Mouse (Mus musculus) bone marrow, adult 2 months (tissue): ENCODE data around the gene Gm10135.

Source experiments
- CTCF ChIP-seq: fragments of 200-500 bp; IDR thresholded peaks from 2 replicates; pipeline ENCODE4 v1.5.1; 2011; ENCODE audit warnings: low read length, control low read depth; ENCODE audit not compliant: control insufficient read depth, insufficient read depth
- POLR2A ChIP-seq: fragments of 200-500 bp; IDR thresholded peaks from 2 replicates; pipeline ENCODE4 v1.6.1; 2011; ENCODE audit warnings: low read depth, mild to moderate bottlenecking, control low read depth, low read length, borderline replicate concordance; ENCODE audit not compliant: control insufficient read depth

DNA sequence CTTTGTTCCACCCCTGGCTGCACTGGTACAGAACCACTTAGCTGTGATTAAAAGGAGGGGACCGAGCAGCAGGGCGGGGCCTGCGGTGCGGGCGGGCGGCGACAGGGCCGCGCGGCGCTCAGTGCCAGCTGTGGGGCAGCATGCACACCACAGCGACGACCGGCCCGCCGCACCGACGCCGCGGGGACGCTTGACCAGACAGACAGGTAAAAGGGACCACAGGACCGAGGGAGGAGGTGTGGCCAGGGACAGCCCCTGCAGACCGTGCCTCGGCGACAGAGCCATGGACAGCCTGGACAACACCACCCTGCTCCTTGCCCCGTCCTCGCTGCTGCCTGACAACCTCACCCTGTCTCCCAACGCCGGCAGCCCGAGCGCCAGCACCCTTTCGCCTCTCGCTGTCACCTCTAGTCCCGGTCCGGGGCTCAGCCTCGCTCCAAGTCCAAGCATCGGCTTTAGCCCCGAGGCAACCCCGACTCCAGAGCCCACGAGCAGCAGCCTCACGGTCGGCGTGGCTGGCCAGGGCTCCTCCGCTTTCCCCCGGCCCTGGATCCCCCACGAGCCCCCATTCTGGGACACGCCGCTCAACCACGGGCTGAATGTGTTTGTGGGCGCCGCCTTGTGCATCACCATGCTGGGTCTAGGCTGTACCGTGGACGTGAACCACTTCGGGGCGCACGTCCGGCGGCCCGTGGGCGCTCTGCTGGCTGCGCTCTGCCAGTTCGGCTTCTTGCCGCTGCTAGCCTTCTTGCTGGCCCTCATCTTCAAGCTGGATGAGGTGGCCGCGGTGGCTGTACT is 32.5 kb upstream of the Gm10135 start, which contains the start of gene Slc10a4:
- TF ChIP-seq CTCF = no peak
- TF ChIP-seq POLR2A = no peak
